Mouse (Mus musculus): ENCODE data around the gene Gli3. TPM values are rescaled to one million over a fixed set of nuclear protein-coding genes. Genes with fewer than 3 reads are reported as not detected.

Gli3 gene
- polyA plus RNA-seq, 1 experiment from 2014 or later: 13.5 TPM

DNA sequence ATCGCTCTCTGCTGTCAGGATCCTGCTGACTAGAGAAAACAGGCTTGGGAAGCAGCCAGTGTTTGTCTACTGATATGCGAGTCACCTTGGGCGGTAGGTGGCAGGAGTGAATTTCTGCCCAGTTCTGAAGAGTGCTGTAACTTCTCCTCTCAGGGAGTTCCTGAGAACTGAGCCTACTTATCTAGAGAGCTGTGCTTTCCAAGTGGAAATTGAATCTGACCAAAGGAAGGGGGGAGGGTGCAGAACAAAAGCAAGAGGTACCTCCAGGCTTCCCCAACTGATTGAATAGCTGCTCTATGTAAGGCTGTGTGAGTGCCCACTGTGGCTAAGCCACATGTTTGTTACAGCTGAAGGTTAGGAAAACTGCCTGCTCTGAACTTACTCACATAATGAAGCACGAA, 244.4 kb downstream of the Gli3 start:
- no peaks in the 10 kb centered on the region for H3K9me3 ChIP-seq
- no peak overlapping the region for H3K4me2 ChIP-seq (replicated peaks)
- no peaks in the 10 kb centered on the region for H3K27me3 ChIP-seq
- ATAC-seq (replicated peaks): peak; percentile 84
- no peak overlapping the region for H3K9ac ChIP-seq (replicated peaks)
- 3% methylated on average over 4 of the region's 4 CpGs for WGBS
- H3K4me3 ChIP-seq: no peak overlapping the region
- peaks cover 32% of the 10 kb centered on the region for H3K4me1 ChIP-seq
- H3K27ac ChIP-seq (replicated peaks): peak overlapping the region; percentile 42
- H3K36me3 ChIP-seq: no peaks in the 10 kb centered on the region

- no peak overlapping the region for H3K4me2 ChIP-seq (replicated peaks)
- H3K4me3 ChIP-seq: no peak overlapping the region
- peaks cover 26% of the 10 kb centered on the region for H3K4me1 ChIP-seq
- ATAC-seq (replicated peaks): no peak
- no peaks in the 10 kb centered on the region for H3K27me3 ChIP-seq
- no peaks in the 10 kb centered on the region for H3K9me3 ChIP-seq
- no peaks in the 10 kb centered on the region for H3K36me3 ChIP-seq
- peak overlapping the region; percentile 65 for H3K27ac ChIP-seq (replicated peaks)
- no peak overlapping the region for H3K9ac ChIP-seq (replicated peaks)
- 62% methylated on average over 7 of the region's 7 CpGs for WGBS
These were observed 250.5 kb downstream of the Gli3 start for GRCm38 (mm10) chr13:15713486-15713885.

DNA sequence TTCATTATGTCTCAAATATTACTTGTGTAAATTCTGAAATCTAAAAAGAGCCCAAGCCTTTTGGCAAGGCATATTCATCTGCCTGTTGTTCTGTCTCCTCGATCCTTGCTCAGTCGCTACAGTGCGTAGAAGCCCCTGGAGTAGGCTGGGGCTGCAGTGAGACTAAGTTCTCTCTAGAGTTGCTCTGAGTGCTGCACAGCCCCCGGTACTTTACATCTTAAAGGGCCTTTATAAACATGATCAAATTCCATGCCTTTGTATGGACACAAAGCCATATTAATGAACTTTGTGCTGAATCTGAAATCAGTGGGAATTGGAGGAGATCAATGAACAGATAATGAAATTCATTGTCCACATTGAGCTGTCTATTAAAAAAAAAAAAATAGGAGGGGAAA, 251.3 kb downstream of the Gli3 start:
- Histone ChIP-seq H3K4me1 (peaks cover 23% of the 10 kb centered on the region), H3K4me3 (no peak overlapping the region), H3K27me3 (no peaks in the 10 kb centered on the region), H3K27ac (replicated peaks) (peak overlapping the region; percentile 65), H3K9ac (replicated peaks) (no peak overlapping the region), H3K36me3 (no peaks in the 10 kb centered on the region), H3K9me3 (no peaks in the 10 kb centered on the region), H3K4me2 (replicated peaks) (no peak overlapping the region)
- ATAC-seq (replicated peaks): peak; percentile 65; the same call in 1 of the 2 replicates
- WGBS: 13% methylated on average over 4 of the region's 4 CpGs

GRCm38 (mm10) chr13:15714726-15715437, 251.8 kb downstream of the Gli3 start:
- Histone ChIP-seq H3K4me1 (peaks cover 23% of the 10 kb centered on the region), H3K27me3 (no peaks in the 10 kb centered on the region), H3K27ac (replicated peaks) (peak overlapping the region; percentile 65), H3K9ac (replicated peaks) (no peak overlapping the region), H3K36me3 (no peaks in the 10 kb centered on the region), H3K9me3 (no peaks in the 10 kb centered on the region), H3K4me3 (no peak overlapping the region), H3K4me2 (replicated peaks) (no peak overlapping the region)
- 7% methylated on average over 8 of the region's 8 CpGs for WGBS
- peak; percentile 79 for ATAC-seq (replicated peaks)

GRCm38 (mm10) chr13:15721446-15721845, 258.4 kb downstream of the Gli3 start:
- H3K9ac ChIP-seq (replicated peaks): no peak overlapping the region
- H3K4me1 ChIP-seq: no peaks in the 10 kb centered on the region
- H3K4me2 ChIP-seq (replicated peaks): no peak overlapping the region
- no peak for ATAC-seq (replicated peaks)
- WGBS: 85% methylated on average over 1 of the region's 1 CpGs
- H3K27me3 ChIP-seq: no peaks in the 10 kb centered on the region
- H3K4me3 ChIP-seq: no peak overlapping the region
- no peak overlapping the region for H3K27ac ChIP-seq (replicated peaks)
- H3K36me3 ChIP-seq: 0 out of 2 replicates have a peak, but pooled peaks cover 3% of the 10 kb centered on the region
- H3K9me3 ChIP-seq: no peaks in the 10 kb centered on the region

DNA sequence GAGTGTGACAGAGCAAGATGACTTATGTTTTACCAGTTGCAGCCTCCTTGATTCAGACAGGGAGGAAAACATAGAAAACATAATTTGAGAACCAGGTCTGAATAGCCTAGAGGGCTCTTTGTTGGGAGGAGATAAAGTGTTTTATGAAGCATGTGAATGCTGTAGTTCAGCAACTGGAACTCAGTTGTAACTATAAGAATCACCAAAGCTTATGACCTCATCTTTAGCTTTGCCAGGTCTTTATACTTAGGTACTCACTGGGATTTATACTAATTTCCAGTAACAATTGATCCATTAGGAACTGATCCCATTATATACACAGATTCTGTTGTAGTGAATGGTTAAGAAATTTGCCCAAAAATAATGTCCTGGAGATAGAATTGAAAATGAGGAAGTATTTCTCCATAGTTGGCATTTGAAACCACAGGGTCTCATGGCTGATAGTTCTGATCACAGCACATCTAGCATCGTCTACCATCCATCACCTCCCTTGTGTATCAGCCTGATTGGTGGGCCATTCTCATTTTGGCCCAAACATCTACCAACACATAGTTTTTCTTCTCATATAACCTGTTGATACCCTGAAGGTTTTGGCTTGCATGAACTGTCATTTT, 259.8 kb downstream of the Gli3 start:
- Histone ChIP-seq H3K27me3 (no peaks in the 10 kb centered on the region), H3K27ac (replicated peaks) (0 out of 2 replicates have a peak overlapping the region, but pooled peaks have one; percentile 3), H3K36me3 (0 out of 2 replicates have a peak, but pooled peaks cover 3% of the 10 kb centered on the region), H3K4me3 (no peak overlapping the region), H3K9me3 (no peaks in the 10 kb centered on the region), H3K4me2 (replicated peaks) (no peak overlapping the region), H3K4me1 (no peaks in the 10 kb centered on the region), H3K9ac (replicated peaks) (no peak overlapping the region)
- 58% methylated on average over 1 of the region's 1 CpGs for WGBS
- peak; percentile 49; the same call in 1 of the 2 replicates for ATAC-seq (replicated peaks)

GRCm38 (mm10) chr13:15724723-15725122, 261.7 kb downstream of the Gli3 start:
- WGBS: 96% methylated on average over 10 of the region's 10 CpGs
- H3K9me3 ChIP-seq: no peaks in the 10 kb centered on the region
- ATAC-seq (replicated peaks): 0 out of 2 replicates have a peak, but pooled peaks have one; percentile 27

DNA sequence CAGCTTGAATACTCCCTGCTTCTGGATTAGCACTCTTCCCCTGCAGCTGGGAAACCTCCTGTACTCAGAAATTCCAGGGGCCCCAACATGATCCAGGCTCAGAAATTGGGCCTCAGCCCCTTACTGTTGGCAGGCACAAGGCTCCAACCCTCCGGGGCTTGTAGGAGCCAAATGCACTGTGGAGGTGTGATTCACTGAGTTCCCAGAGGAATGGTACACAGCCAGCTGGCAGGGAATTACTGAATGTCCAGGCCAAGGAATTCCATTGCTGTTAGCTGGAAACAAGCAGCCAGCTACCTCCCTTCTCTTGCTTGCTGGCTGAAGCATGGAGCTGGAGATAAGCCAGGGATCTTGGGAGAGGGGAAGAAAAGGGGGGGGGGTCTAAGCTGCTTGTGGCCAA, 278.7 kb downstream of the Gli3 start:
- Histone ChIP-seq H3K27ac (replicated peaks) (peak overlapping the region; percentile 24; the same call in 1 of the 2 replicates), H3K4me1 (peaks cover 15% of the 10 kb centered on the region), H3K36me3 (no peaks in the 10 kb centered on the region), H3K4me2 (replicated peaks) (no peak overlapping the region), H3K9ac (replicated peaks) (no peak overlapping the region), H3K4me3 (no peak overlapping the region), H3K27me3 (no peaks in the 10 kb centered on the region), H3K9me3 (no peaks in the 10 kb centered on the region)
- 15% methylated on average over 1 of the region's 1 CpGs for WGBS
- peak; percentile 99 for ATAC-seq (replicated peaks)

More at GRCm38 (mm10) chr13:15724723-15725122, 261.7 kb downstream of the Gli3 start:
- H3K4me2 ChIP-seq (replicated peaks): no peak overlapping the region
- no peak overlapping the region for H3K4me3 ChIP-seq
- H3K27me3 ChIP-seq: no peaks in the 10 kb centered on the region
- H3K36me3 ChIP-seq: 0 out of 2 replicates have a peak, but pooled peaks cover 3% of the 10 kb centered on the region
- H3K9ac ChIP-seq (replicated peaks): no peak overlapping the region
- H3K27ac ChIP-seq (replicated peaks): no peak overlapping the region
- H3K4me1 ChIP-seq: no peaks in the 10 kb centered on the region

DNA sequence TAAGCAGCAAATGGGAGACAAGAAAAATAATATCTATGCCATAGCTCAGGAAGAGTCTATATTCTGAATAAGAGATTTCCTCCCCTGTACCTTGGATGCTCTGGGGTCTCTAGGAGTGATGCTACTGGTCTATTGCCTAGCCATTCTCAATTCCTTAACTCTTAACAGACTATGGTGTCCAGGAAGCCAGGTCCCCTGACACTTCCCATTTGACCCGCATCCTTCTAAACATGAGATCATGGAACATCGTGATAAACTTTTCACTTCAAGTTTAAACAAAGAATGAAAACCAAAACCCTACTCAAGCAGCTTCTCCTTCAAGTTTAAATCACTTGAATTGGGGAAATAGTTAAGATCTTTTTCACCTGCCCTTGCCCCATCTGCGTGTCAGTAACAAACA, 279.3 kb downstream of the Gli3 start:
- Histone ChIP-seq H3K36me3 (no peaks in the 10 kb centered on the region), H3K4me1 (peaks cover 15% of the 10 kb centered on the region), H3K4me2 (replicated peaks) (no peak overlapping the region), H3K4me3 (no peak overlapping the region), H3K27me3 (no peaks in the 10 kb centered on the region), H3K9ac (replicated peaks) (no peak overlapping the region), H3K9me3 (no peaks in the 10 kb centered on the region), H3K27ac (replicated peaks) (no peak overlapping the region)
- 92% methylated on average over 3 of the region's 3 CpGs for WGBS
- peak; percentile 26; the same call in 1 of the 2 replicates for ATAC-seq (replicated peaks)

- no peaks in the 10 kb centered on the region for H3K9me3 ChIP-seq
- WGBS: 58% methylated on average over 4 of the region's 4 CpGs
- H3K4me1 ChIP-seq: peaks cover 15% of the 10 kb centered on the region
- no peak overlapping the region for H3K9ac ChIP-seq (replicated peaks)
- no peak overlapping the region for H3K4me3 ChIP-seq
- no peak overlapping the region for H3K4me2 ChIP-seq (replicated peaks)
- H3K27ac ChIP-seq (replicated peaks): no peak overlapping the region
- H3K27me3 ChIP-seq: no peaks in the 10 kb centered on the region
- H3K36me3 ChIP-seq: no peaks in the 10 kb centered on the region
- no peak for ATAC-seq (replicated peaks)
These were observed 279.7 kb downstream of the Gli3 start for GRCm38 (mm10) chr13:15742777-15743176.

GRCm38 (mm10) chr13:15758835-15759632, 296.0 kb downstream of the Gli3 start:
- peak overlapping the region; percentile 62 for H3K4me2 ChIP-seq (replicated peaks)
- peak overlapping the region; percentile 90 for H3K27ac ChIP-seq (replicated peaks)
- H3K4me3 ChIP-seq: peak overlapping the region; percentile 46
- H3K27me3 ChIP-seq: no peaks in the 10 kb centered on the region
- WGBS: 3% methylated on average over 38 of the region's 38 CpGs
- H3K9me3 ChIP-seq: no peaks in the 10 kb centered on the region
- peak; percentile 90 for ATAC-seq (replicated peaks)
- no peaks in the 10 kb centered on the region for H3K36me3 ChIP-seq
- peaks cover 17% of the 10 kb centered on the region for H3K4me1 ChIP-seq
- H3K9ac ChIP-seq (replicated peaks): peak overlapping the region; percentile 57
